Mouse (Mus musculus): Measurements from ENCODE around the gene Slc44a2. TPM values are rescaled to one million over a fixed set of nuclear protein-coding genes. Genes with fewer than 3 reads are reported as not detected.

Gene Slc44a2
- total and polyA plus RNA-seq, 2 experiments from 2014 or later, result 47.1 to 58.5 TPM

DNA sequence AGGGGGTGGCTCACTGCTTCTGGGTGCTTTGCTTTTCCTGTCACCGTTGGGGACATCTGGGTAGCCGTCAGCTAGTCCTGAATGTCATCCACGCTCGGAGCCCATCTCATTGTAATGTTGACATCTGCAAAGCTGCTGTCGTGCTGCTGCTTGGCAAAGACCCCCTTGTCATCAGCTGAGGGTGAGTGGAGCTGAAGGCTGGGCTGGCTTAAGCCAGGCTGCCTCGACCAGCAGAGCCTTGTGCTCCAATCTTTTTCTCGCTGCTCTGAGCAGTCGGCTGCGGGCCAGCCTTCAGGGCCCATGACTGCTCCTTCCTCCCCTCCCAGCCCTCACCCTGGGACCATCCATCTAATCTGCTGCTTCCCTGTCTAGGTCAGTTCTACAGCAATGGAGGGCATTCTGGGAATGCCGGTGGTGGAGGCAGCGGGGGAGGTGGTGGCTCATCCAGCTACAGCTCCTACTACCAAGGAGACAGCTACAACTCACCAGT is 82.3 kb downstream of the Slc44a2 start:
- Histone ChIP-seq H3K4me3 (ENCODE audit: low read depth, low read length) (no peak overlapping the region), H3K9ac (replicated peaks; ENCODE audit: low read length, poor library complexity, severe bottlenecking) (no peak overlapping the region), H3K36me3 (ENCODE audit: insufficient read depth, low read length) (peaks cover 82% of the 10 kb centered on the region), H3K27ac (ENCODE audit: low read depth, low read length) (no peak overlapping the region), H3K27me3 (ENCODE audit: insufficient read depth, low read length) (no peaks in the 10 kb centered on the region), H3K9me3 (ENCODE audit: low read length) (no peaks in the 10 kb centered on the region), H3K4me1 (ENCODE audit: insufficient read depth, low read length) (no peaks in the 10 kb centered on the region), H3K4me2 (ENCODE audit: low read depth, low read length, poor library complexity, severe bottlenecking) (no peak overlapping the region)
- ATAC-seq (ENCODE audit: low FRiP score), result no peak
- no peak for TF ChIP-seq CTCF (IDR thresholded peaks at IDR 0.05)
- 86% methylated on average over 11 of the region's 11 CpGs for WGBS
- DNase-seq (ENCODE audit: low spot score), result no peak

DNA sequence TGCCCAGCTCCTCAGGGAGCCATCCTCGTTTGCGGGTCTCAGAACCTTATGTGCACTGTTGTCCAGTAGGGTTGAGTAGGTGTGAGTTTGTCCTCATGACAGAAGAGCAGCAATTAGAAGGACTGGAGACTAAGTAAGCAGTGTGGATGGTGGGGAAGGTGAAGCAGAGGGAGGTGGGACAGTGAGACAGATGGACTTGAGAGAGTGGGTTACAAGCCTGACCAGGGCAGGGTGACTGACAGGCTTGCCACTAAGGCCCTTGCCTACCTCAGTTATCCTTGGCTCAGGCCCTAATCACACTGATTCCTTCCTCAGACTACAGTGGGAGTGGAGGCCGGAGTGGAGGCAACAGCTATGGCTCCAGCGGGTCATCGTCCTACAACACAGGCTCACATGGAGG is 83.2 kb downstream of the Slc44a2 start:
- WGBS, result 93% methylated on average over 5 of the region's 5 CpGs
- peaks cover 73% of the 10 kb centered on the region for H3K36me3 ChIP-seq (ENCODE audit: insufficient read depth, low read length)
- no peak for ATAC-seq (ENCODE audit: low FRiP score)
- no peak for DNase-seq (ENCODE audit: low spot score)
- H3K9ac ChIP-seq (replicated peaks; ENCODE audit: low read length, poor library complexity, severe bottlenecking), result no peak overlapping the region
- no peaks in the 10 kb centered on the region for H3K9me3 ChIP-seq (ENCODE audit: low read length)
- H3K4me2 ChIP-seq (ENCODE audit: low read depth, low read length, poor library complexity, severe bottlenecking), result no peak overlapping the region
- TF ChIP-seq CTCF (IDR thresholded peaks at IDR 0.05), result no peak
- H3K4me3 ChIP-seq (ENCODE audit: low read depth, low read length), result no peak overlapping the region
- no peaks in the 10 kb centered on the region for H3K4me1 ChIP-seq (ENCODE audit: insufficient read depth, low read length)
- no peak overlapping the region for H3K27ac ChIP-seq (ENCODE audit: low read depth, low read length)
- no peaks in the 10 kb centered on the region for H3K27me3 ChIP-seq (ENCODE audit: insufficient read depth, low read length)

Other genes with a start within 250 kb of the Slc44a2 start
- 2.4 and 2.7 TPM in 2 replicates for gene Gm49373, start 247.6 kb upstream of the Slc44a2 start, total RNA-seq (2014; rRNA removed)
- 0.90 and 0.94 TPM in 2 replicates for gene Gm49373, start 247.6 kb upstream of the Slc44a2 start, polyA plus RNA-seq (2015; fragmentation: Nextera tagmentation; extraction: Ambion mirVana)
- gene Fdx1l, start 247.1 kb upstream of the Slc44a2 start, total RNA-seq (2014; rRNA removed), result 67.3 and 81.3 TPM in 2 replicates
- 86.5 and 95.3 TPM in 2 replicates for gene Fdx1l, start 247.1 kb upstream of the Slc44a2 start, polyA plus RNA-seq (2015; fragmentation: Nextera tagmentation; extraction: Ambion mirVana)
- 2.1 and 5.8 TPM in 2 replicates for gene Gm38431, start 228.7 kb upstream of the Slc44a2 start, total RNA-seq (2014; rRNA removed)
- 0.38 and 0.48 TPM in 2 replicates for gene Gm38431, start 228.7 kb upstream of the Slc44a2 start, polyA plus RNA-seq (2015; fragmentation: Nextera tagmentation; extraction: Ambion mirVana)
- 38.7 and 41.0 TPM in 2 replicates for gene Raver1, start 228.7 kb upstream of the Slc44a2 start, total RNA-seq (2014; rRNA removed)
- 20.2 and 20.7 TPM in 2 replicates for gene Raver1, start 228.7 kb upstream of the Slc44a2 start, polyA plus RNA-seq (2015; fragmentation: Nextera tagmentation; extraction: Ambion mirVana)
- 9.8 and 9.9 TPM in 2 replicates for gene Tyk2, start 189.5 kb upstream of the Slc44a2 start, total RNA-seq (2014; rRNA removed)
- 4.8 and 5.4 TPM in 2 replicates for gene Tyk2, start 189.5 kb upstream of the Slc44a2 start, polyA plus RNA-seq (2015; fragmentation: Nextera tagmentation; extraction: Ambion mirVana)
- 29.0 and 37.7 TPM in 2 replicates for gene Cdc37, start 170.7 kb upstream of the Slc44a2 start, total RNA-seq (2014; rRNA removed)
- gene Cdc37, start 170.7 kb upstream of the Slc44a2 start, polyA plus RNA-seq (2015; fragmentation: Nextera tagmentation; extraction: Ambion mirVana), result 179 and 186 TPM in 2 replicates
- 40.7 and 46.5 TPM in 2 replicates for gene Pde4a, start 155.0 kb upstream of the Slc44a2 start, total RNA-seq (2014; rRNA removed)
- gene Pde4a, start 155.0 kb upstream of the Slc44a2 start, polyA plus RNA-seq (2015; fragmentation: Nextera tagmentation; extraction: Ambion mirVana), result 59.8 and 63.8 TPM in 2 replicates
- gene Keap1, start 81.3 kb upstream of the Slc44a2 start, total RNA-seq (2014; rRNA removed), result 72.5 and 89.7 TPM in 2 replicates
- gene Keap1, start 81.3 kb upstream of the Slc44a2 start, polyA plus RNA-seq (2015; fragmentation: Nextera tagmentation; extraction: Ambion mirVana), result 60.6 and 67.7 TPM in 2 replicates
- 4.2 and 5.2 TPM in 2 replicates for gene S1pr5, start 72.3 kb upstream of the Slc44a2 start, total RNA-seq (2014; rRNA removed)
- 2.7 and 2.9 TPM in 2 replicates for gene S1pr5, start 72.3 kb upstream of the Slc44a2 start, polyA plus RNA-seq (2015; fragmentation: Nextera tagmentation; extraction: Ambion mirVana)
- gene Atg4d, start 55.4 kb upstream of the Slc44a2 start, total RNA-seq (2014; rRNA removed), result 20.3 and 26.6 TPM in 2 replicates
- gene Atg4d, start 55.4 kb upstream of the Slc44a2 start, polyA plus RNA-seq (2015; fragmentation: Nextera tagmentation; extraction: Ambion mirVana), result 26.3 and 32.6 TPM in 2 replicates
- gene Kri1, start 32.7 kb upstream of the Slc44a2 start, total RNA-seq (2014; rRNA removed), result 21.9 and 25.9 TPM in 2 replicates
- 11.7 and 13.0 TPM in 2 replicates for gene Kri1, start 32.7 kb upstream of the Slc44a2 start, polyA plus RNA-seq (2015; fragmentation: Nextera tagmentation; extraction: Ambion mirVana)
- gene Cdkn2d, start 29.3 kb upstream of the Slc44a2 start, total RNA-seq (2014; rRNA removed), result 93.4 and 126 TPM in 2 replicates
- gene Cdkn2d, start 29.3 kb upstream of the Slc44a2 start, polyA plus RNA-seq (2015; fragmentation: Nextera tagmentation; extraction: Ambion mirVana), result 141 and 146 TPM in 2 replicates
- gene Ap1m2, start 8.4 kb upstream of the Slc44a2 start, total RNA-seq (2014; rRNA removed), result 3.9 and 4.7 TPM in 2 replicates
- 3.1 TPM in 2 replicates for gene Ap1m2, start 8.4 kb upstream of the Slc44a2 start, polyA plus RNA-seq (2015; fragmentation: Nextera tagmentation; extraction: Ambion mirVana)
- 105 and 114 TPM in 2 replicates for gene Ilf3, start 47.2 kb downstream of the Slc44a2 start, total RNA-seq (2014; rRNA removed)
- gene Ilf3, start 47.2 kb downstream of the Slc44a2 start, polyA plus RNA-seq (2015; fragmentation: Nextera tagmentation; extraction: Ambion mirVana), result 198 and 201 TPM in 2 replicates
- 37.3 and 41.0 TPM in 2 replicates for gene Qtrt1, start 91.1 kb downstream of the Slc44a2 start, total RNA-seq (2014; rRNA removed)
- 42.0 and 42.7 TPM in 2 replicates for gene Qtrt1, start 91.1 kb downstream of the Slc44a2 start, polyA plus RNA-seq (2015; fragmentation: Nextera tagmentation; extraction: Ambion mirVana)
- gene Dnm2, start 104.2 kb downstream of the Slc44a2 start, total RNA-seq (2014; rRNA removed), result 67.8 and 69.2 TPM in 2 replicates
- gene Dnm2, start 104.2 kb downstream of the Slc44a2 start, polyA plus RNA-seq (2015; fragmentation: Nextera tagmentation; extraction: Ambion mirVana), result 52.8 and 59.2 TPM in 2 replicates
- gene Tmed1, start 189.6 kb downstream of the Slc44a2 start, total RNA-seq (2014; rRNA removed), result 42.5 and 46.0 TPM in 2 replicates
- gene Tmed1, start 189.6 kb downstream of the Slc44a2 start, polyA plus RNA-seq (2015; fragmentation: Nextera tagmentation; extraction: Ambion mirVana), result 51.1 and 64.7 TPM in 2 replicates
- gene AB124611, start 205.5 kb downstream of the Slc44a2 start, total RNA-seq (2014; rRNA removed), result 1.4 and 1.7 TPM in 2 replicates
- gene AB124611, start 205.5 kb downstream of the Slc44a2 start, polyA plus RNA-seq (2015; fragmentation: Nextera tagmentation; extraction: Ambion mirVana), result 0.68 and 0.98 TPM in 2 replicates
- 85.3 and 97.4 TPM in 2 replicates for gene Carm1, start 226.2 kb downstream of the Slc44a2 start, total RNA-seq (2014; rRNA removed)
- gene Carm1, start 226.2 kb downstream of the Slc44a2 start, polyA plus RNA-seq (2015; fragmentation: Nextera tagmentation; extraction: Ambion mirVana), result 23.0 and 27.3 TPM in 2 replicates

Measured in midbrain, postnatal 0 days (tissue).